Mouse (Mus musculus) lung, postnatal 0 days (tissue): ENCODE measurements around the gene Prss35. TPM values are rescaled to one million over a fixed set of nuclear protein-coding genes. Genes with fewer than 3 reads are reported as not detected.

Experiments used
- ATAC-seq: fragments of 200-750 bp; cut with Nextera tagmentation; 2 replicates; pipeline ENCODE4 v1.8.0; 2017; ENCODE audit warnings: moderate library complexity
- DNase-seq: peaks from one replicate; pipeline ENCODE4 v3.0.0-alpha.2; 2016; ENCODE audit warnings: low spot score
- H3K27ac ChIP-seq: fragments of 300-500 bp; sonication (generic); 2 replicates; pipeline ENCODE4 v1.5.1; 2014; ENCODE audit warnings: antibody characterized with exemption, mild to moderate bottlenecking, low read length, mixed read lengths
- H3K27me3 ChIP-seq: fragments of 300-500 bp; sonication (generic); replicated peaks from 2 replicates; pipeline ENCODE4 v1.6.1; 2014; ENCODE audit warnings: low read length, mixed read lengths; ENCODE audit not compliant: insufficient read depth
- H3K36me3 ChIP-seq: fragments of 300-500 bp; sonication (generic); 2 replicates; pipeline ENCODE4 v1.6.1; 2014; ENCODE audit warnings: low read length, mixed read lengths; ENCODE audit not compliant: insufficient read depth
- H3K4me1 ChIP-seq: fragments of 300-500 bp; sonication (generic); 2 replicates; pipeline ENCODE4 v1.6.1; 2014; ENCODE audit warnings: antibody characterized with exemption, low read depth, low read length, mixed read lengths; ENCODE audit not compliant: insufficient read depth
- H3K4me2 ChIP-seq: fragments of 300-500 bp; sonication (generic); replicated peaks from 2 replicates; pipeline ENCODE4 v1.6.1; 2014; ENCODE audit warnings: low read depth, mild to moderate bottlenecking, low read length, moderate library complexity, mixed read lengths
- H3K4me3 ChIP-seq: fragments of 300-500 bp; sonication (generic); 2 replicates; pipeline ENCODE4 v1.5.1; 2014; ENCODE audit warnings: low read depth, low read length
- H3K9ac ChIP-seq: fragments of 300-500 bp; sonication (generic); replicated peaks from 2 replicates; pipeline ENCODE4 v1.6.1; 2014; ENCODE audit warnings: low read depth, mild to moderate bottlenecking
- H3K9me3 ChIP-seq: fragments of 300-500 bp; sonication (generic); 2 replicates; pipeline ENCODE4 v1.6.1; 2016; ENCODE audit warnings: low read length, mixed read lengths
- CTCF ChIP-seq: IDR thresholded peaks from 2 replicates; pipeline ENCODE4 v1.5.1; 2016; ENCODE audit warnings: antibody characterized with exemption, mild to moderate bottlenecking
- EP300 ChIP-seq: IDR thresholded peaks from 2 replicates; pipeline ENCODE4 v1.6.1; 2016; ENCODE audit warnings: antibody characterized with exemption, mild to moderate bottlenecking, control low read depth
- WGBS: fragments of 180-500 bp; shearing (Covaris S2); extraction: QIAGEN DNeasy Blood & Tissue Kit; methylation state at CpG from one replicate; pipeline ENCODE4 v1.1.7; 2014; 5-methylcytosine and 5-hydroxymethylcytosine counted together
- polyA plus RNA-seq: library from polyadenylated mRNA; unstranded; fragments of >200 nt; fragmentation: Nextera tagmentation; extraction: Ambion mirVana; gene quantifications from 2 replicates; pipeline ENCODE4 v1.2.1, GENCODE M21; 2015

The Prss35 gene
- polyA plus RNA-seq, 1 experiment from 2014 or later = 18.0 TPM

- Histone ChIP-seq H3K27ac (no peak overlapping the region), H3K36me3 (no peaks in the 10 kb centered on the region), H3K4me2 (no peak overlapping the region), H3K4me3 (no peak overlapping the region), H3K27me3 (no peaks in the 10 kb centered on the region), H3K9ac (no peak overlapping the region), H3K9me3 (no peaks in the 10 kb centered on the region), H3K4me1 (no peaks in the 10 kb centered on the region)
- no peak for ATAC-seq
- DNase-seq = no peak
- TF ChIP-seq CTCF (no peak), EP300 (no peak)
- WGBS = 49% methylated on average over 10 of the region's 10 CpGs
These were observed 23.5 kb downstream of the Prss35 start for GRCm38 (mm10) chr9:86766991-86767390.

- Histone ChIP-seq H3K4me2 (no peak overlapping the region), H3K9me3 (no peaks in the 10 kb centered on the region), H3K27me3 (no peaks in the 10 kb centered on the region), H3K4me1 (no peaks in the 10 kb centered on the region), H3K36me3 (no peaks in the 10 kb centered on the region), H3K9ac (no peak overlapping the region), H3K27ac (no peak overlapping the region), H3K4me3 (no peak overlapping the region)
- ATAC-seq = no peak
- no peak for DNase-seq
- TF ChIP-seq EP300 (no peak), CTCF (no peak)
- WGBS = 85% methylated on average over 3 of the region's 3 CpGs
These were observed 29.4 kb downstream of the Prss35 start for GRCm38 (mm10) chr9:86772897-86773296.

DNA sequence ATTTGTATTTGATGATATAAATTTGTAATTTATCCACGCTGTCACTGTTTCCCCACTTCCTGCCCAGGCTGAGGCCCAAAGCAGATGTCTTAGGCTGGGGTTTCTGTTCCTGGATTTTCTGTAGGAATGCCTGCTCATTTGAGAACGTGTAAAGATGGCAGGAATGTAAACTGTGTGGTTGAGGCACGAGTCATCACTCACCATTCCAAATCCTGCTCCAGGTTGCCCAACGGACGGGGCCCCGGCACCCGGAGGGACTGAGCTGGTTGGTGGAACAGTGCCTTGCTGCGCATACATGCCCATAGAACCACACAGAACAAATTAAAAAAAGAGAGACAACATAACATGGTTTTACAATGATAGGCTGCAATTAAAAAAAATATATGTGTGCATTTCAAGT, 30.5 kb downstream of the Prss35 start:
- H3K9ac ChIP-seq = no peak overlapping the region
- H3K36me3 ChIP-seq = no peaks in the 10 kb centered on the region
- no peak overlapping the region for H3K4me3 ChIP-seq
- no peak for ATAC-seq
- no peaks in the 10 kb centered on the region for H3K27me3 ChIP-seq
- TF ChIP-seq CTCF (no peak), EP300 (no peak)
- H3K4me1 ChIP-seq = no peaks in the 10 kb centered on the region
- no peak overlapping the region for H3K27ac ChIP-seq
- DNase-seq = no peak
- 62% methylated on average over 8 of the region's 8 CpGs for WGBS
- no peaks in the 10 kb centered on the region for H3K9me3 ChIP-seq
- H3K4me2 ChIP-seq = no peak overlapping the region

DNA sequence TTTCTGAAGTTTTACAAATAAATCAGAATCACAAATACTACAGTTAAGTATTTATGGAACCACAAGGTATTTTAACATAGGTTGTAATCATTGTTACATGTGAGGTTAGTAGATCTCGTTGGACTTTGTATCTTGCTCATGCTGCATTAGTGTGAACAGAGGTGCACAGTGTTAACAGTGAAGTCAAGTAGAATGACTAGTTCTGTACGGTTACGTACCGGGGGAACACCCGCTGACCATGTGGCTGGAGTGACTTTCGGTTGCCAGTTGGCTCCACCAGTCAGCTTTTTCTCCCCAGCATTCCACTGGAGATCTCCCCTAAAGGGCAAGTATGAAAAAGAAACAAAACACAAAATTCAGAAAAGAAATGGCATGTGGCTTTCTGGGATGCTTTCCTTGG, 31.9 kb downstream of the Prss35 start:
- no peak overlapping the region for H3K27ac ChIP-seq
- no peaks in the 10 kb centered on the region for H3K9me3 ChIP-seq
- no peak overlapping the region for H3K9ac ChIP-seq
- H3K4me2 ChIP-seq = no peak overlapping the region
- WGBS = 88% methylated on average over 6 of the region's 6 CpGs
- no peaks in the 10 kb centered on the region for H3K27me3 ChIP-seq
- H3K4me3 ChIP-seq = no peak overlapping the region
- TF ChIP-seq EP300 (no peak), CTCF (no peak)
- no peak for DNase-seq
- no peaks in the 10 kb centered on the region for H3K36me3 ChIP-seq
- ATAC-seq = no peak
- H3K4me1 ChIP-seq = no peaks in the 10 kb centered on the region

GRCm38 (mm10) chr9:86777309-86777708, 33.9 kb downstream of the Prss35 start:
- Histone ChIP-seq H3K4me3 (no peak overlapping the region), H3K27me3 (no peaks in the 10 kb centered on the region), H3K4me1 (no peaks in the 10 kb centered on the region), H3K4me2 (no peak overlapping the region), H3K36me3 (no peaks in the 10 kb centered on the region), H3K9me3 (no peaks in the 10 kb centered on the region), H3K27ac (no peak overlapping the region), H3K9ac (no peak overlapping the region)
- ATAC-seq (no peak), DNase-seq (no peak)
- TF ChIP-seq CTCF = no peak
- no peak for TF ChIP-seq EP300
- WGBS = 33% methylated on average over 7 of the region's 7 CpGs

GRCm38 (mm10) chr9:86778212-86778611, 34.8 kb downstream of the Prss35 start:
- TF ChIP-seq CTCF (no peak), EP300 (no peak)
- Histone ChIP-seq H3K36me3 (no peaks in the 10 kb centered on the region), H3K4me2 (no peak overlapping the region), H3K9me3 (no peaks in the 10 kb centered on the region), H3K9ac (no peak overlapping the region), H3K27ac (no peak overlapping the region), H3K4me1 (no peaks in the 10 kb centered on the region), H3K4me3 (no peak overlapping the region), H3K27me3 (no peaks in the 10 kb centered on the region)
- 57% methylated on average over 4 of the region's 4 CpGs for WGBS
- ATAC-seq = no peak
- no peak for DNase-seq

GRCm38 (mm10) chr9:86781426-86781825, 38.0 kb downstream of the Prss35 start:
- WGBS = 88% methylated on average over 4 of the region's 4 CpGs
- ATAC-seq = no peak

More at GRCm38 (mm10) chr9:86781426-86781825, 38.0 kb downstream of the Prss35 start:
- H3K4me2 ChIP-seq = no peak overlapping the region
- no peaks in the 10 kb centered on the region for H3K27me3 ChIP-seq
- no peak overlapping the region for H3K4me3 ChIP-seq
- H3K36me3 ChIP-seq = no peaks in the 10 kb centered on the region
- H3K27ac ChIP-seq = no peak overlapping the region
- no peak overlapping the region for H3K9ac ChIP-seq
- H3K4me1 ChIP-seq = no peaks in the 10 kb centered on the region
- TF ChIP-seq CTCF (no peak), EP300 (no peak)
- no peaks in the 10 kb centered on the region for H3K9me3 ChIP-seq
- no peak for DNase-seq
